Mouse (Mus musculus) CH12.LX (cell line): Measurements from ENCODE around the gene Phf11d. TPM values are rescaled to one million over a fixed set of nuclear protein-coding genes. Genes with fewer than 3 reads are reported as not detected.
"Not testable (repeated sequence)": the region's sequence is repeated elsewhere in the genome, so short reads cannot be mapped to it uniquely, and the experiment has no call there.

ENCODE experiments used
- DNase-seq: peaks from one replicate; pipeline ENCODE4 v3.0.0-alpha.2; 2013; ENCODE audit errors: extremely low read depth
- H3K27ac ChIP-seq: 2 replicates; pipeline ENCODE4 v1.5.1; 2012; ENCODE audit warnings: low read depth, mild to moderate bottlenecking, control low read depth, moderate library complexity; ENCODE audit not compliant: insufficient read depth
- H3K27me3 ChIP-seq: replicated peaks from 2 replicates; pipeline ENCODE3; 2012; ENCODE audit warnings: inconsistent platforms
- H3K36me3 ChIP-seq, 2 experiments: replicated peaks in 1 of 2; 2 replicates each; pipeline versions ENCODE3 to v1.6.1; 2012; ENCODE audit warnings: inconsistent platforms in 1 of 2, low read length in 1 of 2, mild to moderate bottlenecking in 1 of 2, mixed read lengths in 1 of 2, moderate library complexity in 1 of 2; ENCODE audit not compliant: control insufficient read depth in 1 of 2, insufficient read depth in 1 of 2
- H3K4me1 ChIP-seq, 2 experiments: 2 replicates each; pipeline ENCODE4 v1.6.1; 2012; ENCODE audit warnings: inconsistent platforms in 1 of 2, moderate library complexity in 1 of 2; ENCODE audit not compliant: insufficient read depth in 2 of 2, control insufficient read depth in 1 of 2
- H3K4me2 ChIP-seq: 2 replicates; pipeline ENCODE4 v1.6.1; 2012; ENCODE audit warnings: low read depth, mild to moderate bottlenecking, control low read depth; ENCODE audit not compliant: poor library complexity, insufficient read depth, severe bottlenecking
- H3K4me3 ChIP-seq, 3 experiments: fragments of 150-350 bp in 1 of 3; sonication (generic) in 1 of 3; replicated peaks in 1 of 3; 2 replicates each; pipeline versions ENCODE3 to v1.5.1; 2011 to 2012; ENCODE audit warnings: low read depth in 2 of 3, low read length in 2 of 3, mild to moderate bottlenecking in 2 of 3, moderate library complexity in 2 of 3, control low read depth in 1 of 3, improper control_type of control experiment in 1 of 3, inconsistent platforms in 1 of 3, mixed read lengths in 1 of 3; ENCODE audit not compliant: poor library complexity in 1 of 3
- H3K79me2 ChIP-seq: replicated peaks from 2 replicates; pipeline ENCODE4 v1.6.1; 2012; ENCODE audit warnings: mild to moderate bottlenecking, moderate library complexity; ENCODE audit not compliant: control insufficient read depth, poor library complexity, insufficient read depth, severe bottlenecking; ENCODE audit errors: extremely low read depth
- H3K9ac ChIP-seq: 2 replicates; pipeline ENCODE4 v1.6.1; 2012; ENCODE audit warnings: low read depth, mild to moderate bottlenecking, control low read depth, moderate library complexity; ENCODE audit not compliant: insufficient read depth
- H3K9me3 ChIP-seq: replicated peaks from 2 replicates; pipeline ENCODE3; 2012; ENCODE audit warnings: low read length, inconsistent platforms, mixed read lengths
- BHLHE40 ChIP-seq: IDR thresholded peaks from 2 replicates; pipeline ENCODE4 v1.6.1; 2011; ENCODE audit warnings: mild to moderate bottlenecking, low read depth, low read length, improper control_type of control experiment
- CHD1 ChIP-seq: IDR thresholded peaks from 2 replicates; pipeline ENCODE4 v1.6.1; 2012; ENCODE audit warnings: low read depth, low read length, improper control_type of control experiment, inconsistent platforms
- CTCF ChIP-seq, 2 experiments: IDR thresholded peaks in 1 of 2; conservative IDR thresholded peaks in 1 of 2; 2 replicates each; pipeline ENCODE4 v1.5.1; 2011 to 2012; ENCODE audit warnings: low read depth in 2 of 2, low read length in 2 of 2, improper control_type of control experiment in 1 of 2, inconsistent platforms in 1 of 2, mild to moderate bottlenecking in 1 of 2, moderate library complexity in 1 of 2
- E2F4 ChIP-seq: IDR thresholded peaks from 2 replicates; pipeline ENCODE4 v1.6.1; 2011; ENCODE audit warnings: low read depth, low read length, improper control_type of control experiment; ENCODE audit not compliant: insufficient replicate concordance
- ELF1 ChIP-seq: IDR thresholded peaks from 2 replicates; pipeline ENCODE4 v1.6.1; 2014; ENCODE audit warnings: low read depth, mild to moderate bottlenecking, inconsistent platforms, low read length, improper control_type of control experiment
- EP300 ChIP-seq: IDR thresholded peaks from 2 replicates; pipeline ENCODE4 v1.6.1; 2011; ENCODE audit warnings: low read length, improper control_type of control experiment
- ETS1 ChIP-seq: conservative IDR thresholded peaks from 2 replicates; pipeline ENCODE4 v1.6.1; 2012; ENCODE audit warnings: low read depth, mild to moderate bottlenecking, inconsistent platforms, low read length, improper control_type of control experiment, moderate library complexity
- GABPA ChIP-seq: IDR thresholded peaks from 2 replicates; pipeline ENCODE4 v1.6.1; 2012; ENCODE audit warnings: low read depth, low read length, improper control_type of control experiment, inconsistent platforms; ENCODE audit not compliant: insufficient replicate concordance
- IRF4 ChIP-seq: IDR thresholded peaks from 2 replicates; pipeline ENCODE4 v1.6.1; 2014; ENCODE audit warnings: low read depth, mild to moderate bottlenecking, inconsistent platforms, low read length, improper control_type of control experiment
- JUN ChIP-seq: IDR thresholded peaks from 2 replicates; pipeline ENCODE4 v1.6.1; 2011; ENCODE audit warnings: low read depth, mild to moderate bottlenecking, low read length, improper control_type of control experiment, moderate library complexity; ENCODE audit not compliant: insufficient read depth
- JUND ChIP-seq: conservative IDR thresholded peaks from 2 replicates; pipeline ENCODE4 v1.6.1; 2011; ENCODE audit warnings: low read depth, low read length, improper control_type of control experiment
- MAFK ChIP-seq: IDR thresholded peaks from 2 replicates; pipeline ENCODE4 v1.6.1; 2011; ENCODE audit warnings: low read length, improper control_type of control experiment; ENCODE audit not compliant: insufficient replicate concordance
- MAX ChIP-seq: IDR thresholded peaks from 2 replicates; pipeline ENCODE4 v1.6.1; 2011; ENCODE audit warnings: low read length, improper control_type of control experiment
- MEF2A ChIP-seq: IDR thresholded peaks from 2 replicates; pipeline ENCODE4 v1.6.1; 2014; ENCODE audit warnings: low read depth, mild to moderate bottlenecking, inconsistent platforms, low read length, improper control_type of control experiment, borderline replicate concordance
- MYC ChIP-seq: IDR thresholded peaks from 2 replicates; pipeline ENCODE4 v1.6.1; 2011; ENCODE audit warnings: low read depth, mild to moderate bottlenecking, improper control_type of control experiment, low read length
- RAD21 ChIP-seq: IDR thresholded peaks from 2 replicates; pipeline ENCODE4 v1.6.1; 2011; ENCODE audit warnings: low read depth, mild to moderate bottlenecking, low read length, improper control_type of control experiment, moderate library complexity
- SIN3A ChIP-seq: IDR thresholded peaks from 2 replicates; pipeline ENCODE4 v1.6.1; 2012; ENCODE audit warnings: low read length, improper control_type of control experiment, inconsistent platforms
- SMC3 ChIP-seq: IDR thresholded peaks from 2 replicates; pipeline ENCODE4 v1.6.1; 2011; ENCODE audit warnings: low read depth, low read length, improper control_type of control experiment
- TCF12 ChIP-seq: IDR thresholded peaks from 2 replicates; pipeline ENCODE4 v1.6.1; 2014; ENCODE audit warnings: low read depth, mild to moderate bottlenecking, inconsistent platforms, low read length, improper control_type of control experiment
- USF2 ChIP-seq: conservative IDR thresholded peaks from 2 replicates; pipeline ENCODE4 v1.6.1; 2011; ENCODE audit warnings: low read depth, low read length, improper control_type of control experiment
- ZMIZ1 ChIP-seq: IDR thresholded peaks from 2 replicates; pipeline ENCODE4 v1.6.1; 2012; ENCODE audit warnings: low read depth, mild to moderate bottlenecking, inconsistent platforms, low read length, improper control_type of control experiment
- dilution Hi-C: fragments of 300-500 bp; cut with MboI; formaldehyde crosslinking; loops from 2 replicates; pipeline ENCODE4 v1.14.3; 2020; ENCODE audit warnings: low sequenced_read_pairs; ENCODE audit not compliant: extremely low pct_unique_long_range_greater_than_20kb, extremely low pct_ligation_motif_present
- in situ Hi-C: fragments of 300-500 bp; cut with MboI; formaldehyde crosslinking; loops from 3 replicates; pipeline ENCODE4 v1.14.3; 2019; ENCODE audit warnings: low sequenced_read_pairs, low pct_ligation_motif_present, low pct_unique_long_range_greater_than_20kb, mixed read lengths
- polyA plus RNA-seq: library from polyadenylated mRNA; unstranded; fragments of >175 nt; gene quantifications from 2 replicates; pipeline ENCODE4 v1.2.1, GENCODE M21; 2012; ENCODE audit warnings: low read depth; ENCODE audit not compliant: insufficient read length
- total RNA-seq, 2 experiments: library from RNA; depleted of rRNA; stranded (reverse); fragments of 300-350 nt in 1 of 2; fragments of >200 nt in 1 of 2; gene quantifications; 2 replicates each; pipeline ENCODE4 v1.2.3; 2012 to 2014

The Phf11d gene
- 2.4 and 2.5 TPM in 2 replicates for total RNA-seq (2012; rRNA removed)
- 11.7 and 12.2 TPM in 2 replicates for total RNA-seq (2014; rRNA removed)
- 21.7 and 25.7 TPM in 2 replicates for polyA plus RNA-seq

- Histone ChIP-seq H3K4me3 (peak within 1 kb of the TSS in 1 of 3 experiments; percentile 3), H3K9ac (no peak within 1 kb of the TSS), H3K4me2 (0 out of 2 replicates have a peak within 1 kb of the TSS, but pooled peaks have one; percentile 9), H3K4me1 (peaks cover 4 to 21% of the 10 kb centered on the region in 2 experiments), H3K27me3 (no peaks in the 10 kb centered on the region), H3K36me3 (no peaks in the 10 kb centered on the region), H3K27ac (no peak within 1 kb of the TSS), H3K9me3 (no peaks in the 10 kb centered on the region), H3K79me2 (no peaks in the 10 kb centered on the region)
- in situ Hi-C loops: no loop called here
- DNase-seq: peak; percentile 85
- peak; percentile 68 for TF ChIP-seq SMC3
- TF ChIP-seq MAFK: no peak
- TF ChIP-seq JUN: peak; percentile 33; the same call in 1 of the 2 replicates
- peak; percentile 92 for TF ChIP-seq IRF4
- TF ChIP-seq CHD1: no peak
- TF ChIP-seq E2F4: 0 out of 2 replicates have a peak, but pooled peaks have one; percentile 77
- no peak for TF ChIP-seq GABPA
- TF ChIP-seq ETS1: peak; percentile 60
- TF ChIP-seq CTCF (conservative IDR thresholded peaks at IDR 0.05 in 1 of 2, IDR thresholded peaks at IDR 0.05 in 1 of 2; ENCODE audit: low read depth in 2 of 2, low read length in 2 of 2): peak in 1 of 2 experiments; percentile 72; a peak in 2 of 4 replicates
- no peak for TF ChIP-seq ELF1
- peak; percentile 72 for TF ChIP-seq JUND
- TF ChIP-seq EP300: peak; percentile 81
- peak; percentile 59; the same call in 1 of the 2 replicates for TF ChIP-seq MAX
- peak; percentile 47; the same call in 1 of the 2 replicates for TF ChIP-seq TCF12
- TF ChIP-seq USF2: no peak
- TF ChIP-seq MYC: peak; percentile 74
- TF ChIP-seq MEF2A: peak; percentile 86; the same call in 1 of the 2 replicates
- TF ChIP-seq SIN3A: no peak
- peak; percentile 67 for TF ChIP-seq RAD21
- no peak for TF ChIP-seq ZMIZ1
- peak; percentile 68 for TF ChIP-seq BHLHE40
- dilution Hi-C loops: no loop called here
Observed at GRCm38 (mm10) chr14:59365244-59365644, at the start of gene Phf11d. TSS of gene Phf11d (minus strand) at chr14:59365470.

- dilution Hi-C loops: not testable (repeated sequence)
Observed at GRCm38 (mm10) chr14:59414979-59415378, 49.7 kb upstream of the Phf11d start.

More at GRCm38 (mm10) chr14:59414979-59415378, 49.7 kb upstream of the Phf11d start:
- H3K27ac ChIP-seq, DNase-seq, H3K4me1 ChIP-seq, H3K4me3 ChIP-seq, in situ Hi-C loops, H3K4me2 ChIP-seq, H3K27me3 ChIP-seq, H3K79me2 ChIP-seq, H3K9me3 ChIP-seq, H3K9ac ChIP-seq: not testable (repeated sequence)
- peak; percentile 51; the same call in 1 of the 2 replicates for TF ChIP-seq MAFK
- H3K36me3 ChIP-seq: peaks cover 38 to 85% of the 10 kb centered on the region in 2 experiments
